Mouse (Mus musculus) ZHBTc4 (cell line): Measurements from ENCODE around the gene Psma2.

Source experiments
- DNase-seq: peaks from one replicate; pipeline ENCODE4 v3.0.0-alpha.2; 2011; ENCODE audit warnings: low read depth, low spot score

The Psma2 gene

GRCm38 (mm10) chr13:14612926-14613529 is at the start of gene Psma2, which contains the start of gene Mrpl32:
Psma2 (plus strand) TSS chr13:14613240.
Mrpl32 (minus strand) TSS chr13:14613165.
- peak; percentile 99 for DNase-seq

DNA sequence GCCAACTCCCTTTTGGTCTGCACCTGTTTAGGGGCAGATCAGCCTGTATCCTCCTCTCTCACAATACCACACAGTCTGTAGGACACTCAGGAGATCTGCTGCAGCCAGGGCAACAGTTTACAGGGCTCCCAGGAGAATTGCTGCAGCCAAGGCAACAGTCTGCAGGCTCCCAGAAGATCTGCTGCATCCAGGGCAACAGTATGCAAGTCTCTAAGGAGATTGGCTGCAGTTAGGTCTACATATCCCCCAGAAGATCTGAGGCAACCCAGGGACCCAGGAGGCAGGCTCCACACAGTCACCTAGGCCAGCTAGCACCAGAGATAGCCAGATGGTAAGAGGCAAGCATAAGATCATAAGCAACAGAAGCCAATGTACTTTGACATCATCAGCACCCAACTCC is 38.9 kb upstream of the Psma2 start:
- DNase-seq: no peak

GRCm38 (mm10) chr13:14580392-14580791 is 32.6 kb upstream of the Psma2 start:
- DNase-seq: no peak

DNA sequence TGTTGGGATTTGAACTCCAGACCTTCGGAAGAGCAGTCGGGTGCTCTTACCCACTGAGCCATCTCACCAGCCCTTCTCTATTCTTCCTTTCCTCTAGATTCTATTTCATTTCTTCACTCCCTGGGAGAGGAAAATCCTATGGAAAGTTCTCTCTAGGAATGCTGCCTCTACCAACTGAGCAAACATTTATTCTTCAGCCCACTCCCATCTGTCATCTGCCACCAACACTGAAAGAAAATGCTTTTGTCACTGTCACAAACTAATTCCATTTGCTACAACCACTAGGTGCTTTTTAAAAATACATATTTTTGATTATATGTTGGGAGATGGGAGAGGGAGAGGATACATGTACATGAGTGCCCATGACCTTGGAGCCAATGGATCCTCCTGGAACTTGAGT is 10.3 kb upstream of the Psma2 start:
- DNase-seq: no peak

DNA sequence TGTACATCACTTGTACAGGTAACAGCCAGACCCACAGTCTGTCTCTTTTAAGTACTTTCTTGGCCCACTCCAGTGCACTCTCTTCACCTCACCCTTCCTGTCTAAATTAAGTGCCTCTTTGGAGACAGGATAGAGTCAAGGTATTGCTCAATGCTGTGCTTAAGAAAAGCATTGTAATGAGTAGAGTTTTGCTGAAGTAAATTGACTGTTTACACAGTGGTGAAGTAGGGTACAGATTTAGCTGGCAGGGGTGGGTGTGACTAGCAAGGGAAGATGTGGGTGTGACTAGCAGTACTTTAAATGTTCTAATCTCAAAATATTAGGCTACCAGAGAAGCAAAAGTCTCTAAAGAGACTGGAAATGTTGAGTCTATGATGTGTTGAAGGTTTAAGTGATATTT is 5.4 kb upstream of the Psma2 start:
- no peak for DNase-seq

DNA sequence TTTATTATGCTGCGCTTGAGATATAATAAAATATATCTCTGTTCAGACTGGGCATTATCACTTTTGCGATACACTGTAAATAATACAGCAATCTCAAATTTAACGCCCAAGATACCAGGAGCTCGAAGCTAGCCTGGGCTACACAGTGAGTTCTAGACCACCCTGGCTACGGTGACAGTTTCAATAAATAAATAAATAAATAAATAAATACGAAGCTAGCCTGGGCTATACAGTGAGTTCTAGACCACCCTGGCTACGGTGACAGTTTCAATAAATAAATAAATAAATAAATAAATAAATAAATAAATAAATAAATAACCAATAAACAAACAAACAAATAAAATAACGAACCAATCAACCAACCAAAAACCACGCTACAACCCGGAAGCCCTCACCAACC is 577 bp upstream of the Psma2 start:
- no peak for DNase-seq

DNA sequence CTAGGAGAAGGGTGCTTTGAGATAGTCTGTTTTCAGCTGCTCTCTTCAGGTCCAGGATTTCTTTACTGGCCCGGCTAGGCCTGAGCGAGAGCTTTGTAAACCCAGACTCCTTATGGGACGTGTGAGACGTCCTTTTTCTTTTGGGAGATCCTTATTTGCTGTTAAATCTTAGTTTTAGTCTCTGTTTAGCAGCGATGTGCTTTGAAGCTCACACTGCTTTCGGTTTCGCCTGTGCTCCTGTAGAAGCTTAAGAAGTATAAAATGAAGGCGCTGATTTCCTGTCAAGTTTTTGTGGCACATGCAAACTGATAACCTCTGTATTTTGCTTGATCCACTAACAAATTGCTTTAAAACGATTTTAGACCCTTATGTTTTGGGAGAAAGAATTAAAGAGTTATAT is 513 bp downstream of the Psma2 start:
- DNase-seq: no peak

- peak; percentile 76 for DNase-seq
These were observed 5.7 kb downstream of the Psma2 start for GRCm38 (mm10) chr13:14618724-14619123.

GRCm38 (mm10) chr13:14629726-14630641 is 16.9 kb downstream of the Psma2 start, which contains the start of gene AW209491:
AW209491 (plus strand) TSS chr13:14630154.
- DNase-seq: peak; percentile 97

GRCm38 (mm10) chr13:14639998-14640397 is 27.0 kb downstream of the Psma2 start:
- DNase-seq: no peak

DNA sequence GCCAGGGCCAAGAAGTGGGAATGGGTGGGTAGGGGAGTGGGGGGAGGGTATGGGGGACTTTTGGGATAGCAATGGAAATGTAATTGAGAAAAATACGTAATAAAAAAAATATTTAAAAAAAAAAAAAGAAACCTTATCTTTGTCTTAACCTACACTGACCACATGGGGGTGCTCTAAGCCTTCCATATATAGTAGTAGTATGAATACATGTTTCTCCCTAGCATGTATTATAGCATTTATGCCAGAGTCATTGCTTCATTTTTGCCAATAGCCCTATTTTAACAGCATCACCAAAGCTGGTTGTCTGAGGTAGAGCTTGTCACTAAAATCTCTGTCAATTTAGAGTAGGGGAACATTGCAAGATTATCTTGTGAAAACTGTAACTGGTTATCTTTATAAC is 36.3 kb downstream of the Psma2 start:
- DNase-seq: peak; percentile 28

- DNase-seq: no peak
These were observed 54.1 kb downstream of the Psma2 start for GRCm38 (mm10) chr13:14667107-14667506.

DNA sequence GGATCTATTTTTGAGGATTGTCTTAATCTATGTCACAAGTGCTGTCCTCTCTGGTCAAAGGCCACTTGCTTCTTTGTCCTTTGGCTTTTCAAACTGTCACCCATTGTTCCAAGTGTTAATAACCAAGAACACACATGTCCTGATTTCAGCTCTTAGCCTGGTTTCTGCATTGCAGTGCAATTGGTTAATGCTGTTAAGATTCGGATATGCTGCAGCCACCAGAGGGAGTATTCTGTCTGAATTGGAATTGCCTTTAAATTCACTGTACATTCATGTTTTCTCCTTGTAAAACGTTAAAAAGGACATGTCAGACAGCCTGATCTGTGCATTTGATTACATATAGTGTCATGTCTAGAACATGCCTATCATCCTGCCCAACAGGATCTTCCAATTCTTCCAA is 57.3 kb downstream of the Psma2 start:
- peak; percentile 13 for DNase-seq

DNA sequence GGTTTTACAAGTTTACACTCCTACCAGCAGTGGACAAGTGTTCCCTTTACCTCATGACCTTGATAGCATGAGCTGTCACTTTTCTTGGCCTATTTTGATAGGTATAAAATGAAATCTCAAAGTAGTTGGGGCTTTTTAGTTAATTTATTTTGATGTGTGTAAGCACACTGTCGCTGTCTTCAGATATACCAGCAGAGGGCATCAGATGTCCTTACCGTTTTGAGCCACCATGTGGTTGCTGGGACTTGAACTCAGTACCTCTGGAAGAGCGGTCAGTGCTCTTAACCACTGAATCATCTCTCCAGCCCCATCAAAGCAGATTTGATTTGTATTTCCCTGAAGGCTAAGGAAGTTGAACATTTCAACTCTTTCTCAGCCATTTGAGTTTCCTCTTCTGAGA is 75.9 kb downstream of the Psma2 start:
- DNase-seq: peak; percentile 9

DNA sequence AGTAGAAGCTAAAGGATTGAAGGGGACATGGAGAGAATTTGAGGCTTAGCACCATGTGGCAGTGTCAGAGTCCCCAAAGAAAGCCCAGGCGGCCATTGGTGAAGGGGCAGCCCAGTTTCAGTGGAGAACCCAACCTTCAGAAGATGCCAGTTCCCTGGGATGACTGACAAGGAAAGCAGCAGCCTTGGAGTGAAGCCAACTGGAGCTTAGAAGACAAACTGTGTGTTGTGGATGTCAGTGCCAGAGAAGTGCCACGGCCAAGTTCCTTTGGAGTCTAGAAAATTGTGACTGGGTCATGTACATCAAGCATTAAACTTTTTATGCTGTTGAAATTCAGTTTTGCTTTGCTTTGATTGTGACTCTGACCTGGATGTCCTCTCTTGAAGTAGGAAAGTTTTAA is 103.8 kb downstream of the Psma2 start:
- no peak for DNase-seq

GRCm38 (mm10) chr13:14717755-14718154 is 104.7 kb downstream of the Psma2 start:
- no peak for DNase-seq
